Mouse (Mus musculus) heart, embryonic 11.5 days (tissue): Measurements from ENCODE around the gene Hoxd3. TPM values are rescaled to one million over a fixed set of nuclear protein-coding genes. Genes with fewer than 3 reads are reported as not detected.

Source experiments
- ATAC-seq: fragments of 200-750 bp; cut with Nextera tagmentation; replicated peaks from 2 replicates; pipeline ENCODE4 v1.8.0; 2017; ENCODE audit warnings: moderate library complexity; ENCODE audit not compliant: insufficient number of reproducible peaks, low FRiP score, low TSS enrichment
- H3K27ac ChIP-seq: fragments of 300-500 bp; sonication (generic); 2 replicates; pipeline ENCODE4 v1.5.1; 2014; ENCODE audit warnings: mild to moderate bottlenecking, low read depth, low read length
- H3K27me3 ChIP-seq: fragments of 300-500 bp; sonication (generic); 2 replicates; pipeline ENCODE4 v1.6.1; 2014; ENCODE audit warnings: mild to moderate bottlenecking, low read length, mixed read lengths; ENCODE audit not compliant: control insufficient read depth, insufficient read depth
- H3K36me3 ChIP-seq: fragments of 300-500 bp; sonication (generic); 2 replicates; pipeline ENCODE4 v1.6.1; 2014; ENCODE audit warnings: mild to moderate bottlenecking, low read length, moderate library complexity, mixed read lengths; ENCODE audit not compliant: control insufficient read depth, insufficient read depth
- H3K4me1 ChIP-seq: fragments of 300-500 bp; sonication (generic); 2 replicates; pipeline ENCODE4 v1.6.1; 2014; ENCODE audit warnings: low read length; ENCODE audit not compliant: control insufficient read depth, insufficient read depth
- H3K4me2 ChIP-seq: fragments of 300-500 bp; sonication (generic); 2 replicates; pipeline ENCODE4 v1.6.1; 2014; ENCODE audit warnings: mild to moderate bottlenecking, moderate library complexity
- H3K4me3 ChIP-seq: fragments of 300-500 bp; sonication (generic); 2 replicates; pipeline ENCODE4 v1.5.1; 2014; ENCODE audit warnings: low read depth, low read length
- H3K9ac ChIP-seq: fragments of 300-500 bp; sonication (generic); 2 replicates; pipeline ENCODE4 v1.6.1; 2014; ENCODE audit warnings: mild to moderate bottlenecking, low read depth, low read length, moderate library complexity
- H3K9me3 ChIP-seq: fragments of 300-500 bp; sonication (generic); replicated peaks from 2 replicates; pipeline ENCODE4 v1.6.1; 2016; ENCODE audit warnings: low read length; ENCODE audit not compliant: control insufficient read depth
- WGBS: fragments of 180-500 bp; shearing (Covaris S2); extraction: QIAGEN DNeasy Blood & Tissue Kit; methylation state at CpG from one replicate; pipeline ENCODE4 v1.1.7; 2014; ENCODE audit not compliant: insufficient replicate concordance; 5-methylcytosine and 5-hydroxymethylcytosine counted together
- polyA plus RNA-seq: library from polyadenylated mRNA; unstranded; fragments of >200 nt; fragmentation: Nextera tagmentation; extraction: Ambion mirVana; gene quantifications from 2 replicates; pipeline ENCODE4 v1.2.1, GENCODE M21; 2014

Gene Hoxd3
- polyA plus RNA-seq, 1 experiment from 2014 or later, result 3.1 TPM

DNA sequence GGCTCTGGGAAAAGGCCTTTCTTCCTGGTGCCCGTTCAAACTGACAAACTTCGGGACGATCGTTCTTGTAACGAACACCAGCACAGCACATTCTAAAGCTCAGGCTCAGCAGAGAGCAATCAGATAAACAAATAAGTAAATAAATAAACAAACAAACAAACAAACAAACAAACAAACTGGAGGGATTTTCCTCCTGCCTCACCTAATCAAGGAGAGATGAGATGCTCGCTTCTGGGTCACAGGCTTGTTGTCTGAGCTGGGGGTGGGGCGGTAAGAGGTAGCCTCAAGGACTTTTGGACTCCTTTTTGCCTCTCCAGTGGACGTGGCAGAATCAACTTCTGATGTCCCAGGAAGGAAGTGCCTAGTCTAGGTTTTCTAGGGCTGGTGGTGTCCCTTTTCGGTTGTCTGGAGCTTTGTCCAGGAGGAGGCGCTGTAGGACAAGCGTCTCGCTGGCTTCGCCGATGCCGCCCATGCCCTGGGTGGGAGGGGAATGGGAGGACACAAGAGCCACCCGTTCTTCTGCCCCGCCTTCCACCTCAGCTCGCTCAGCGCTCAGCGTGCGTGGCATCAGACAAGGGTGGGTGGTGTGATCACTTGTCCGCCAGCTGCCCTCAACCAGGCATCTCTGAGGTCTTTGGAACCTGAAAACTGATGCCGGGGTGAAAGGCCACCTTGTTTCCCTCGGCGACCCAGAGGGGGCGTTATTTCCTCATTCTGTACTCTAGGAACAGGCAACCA, 3.9 kb downstream of the Hoxd3 start:
- H3K4me3 ChIP-seq, result peak overlapping the region; percentile 28
- 4% methylated on average over 26 of the region's 26 CpGs for WGBS
- ATAC-seq, result 0 out of 2 replicates have a peak, but pooled peaks have one; percentile 49
- peaks cover 5% of the 10 kb centered on the region; the same call in 1 of the 2 replicates for H3K4me1 ChIP-seq
- H3K9ac ChIP-seq, result no peak overlapping the region
- H3K4me2 ChIP-seq, result peak overlapping the region; percentile 64
- no peaks in the 10 kb centered on the region for H3K9me3 ChIP-seq
- peaks cover 93% of the 10 kb centered on the region for H3K27me3 ChIP-seq
- no peaks in the 10 kb centered on the region for H3K36me3 ChIP-seq
- H3K27ac ChIP-seq, result no peak overlapping the region

DNA sequence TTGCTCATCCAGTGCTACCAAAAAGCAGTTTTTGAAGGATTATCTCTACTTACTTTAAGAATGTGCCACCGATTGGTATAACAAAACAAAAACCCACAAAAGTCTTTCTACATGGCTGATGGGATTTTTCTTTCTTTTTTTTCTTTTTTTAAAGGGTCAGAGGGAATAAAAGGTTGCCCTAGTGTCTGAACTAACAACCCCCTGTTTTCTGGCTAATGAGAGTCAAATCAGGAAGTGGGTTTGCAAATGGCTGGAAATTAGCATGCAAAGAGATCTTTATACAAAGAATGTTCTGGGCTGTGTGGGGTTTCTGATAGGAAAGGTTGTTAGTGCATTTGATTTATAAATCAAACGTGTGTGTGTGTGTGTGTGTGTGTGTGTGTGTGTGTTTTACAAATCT, 8.7 kb downstream of the Hoxd3 start:
- Histone ChIP-seq H3K27ac (no peak overlapping the region), H3K9ac (no peak overlapping the region), H3K4me3 (no peak overlapping the region), H3K9me3 (no peaks in the 10 kb centered on the region), H3K36me3 (no peaks in the 10 kb centered on the region), H3K4me1 (no peaks in the 10 kb centered on the region), H3K4me2 (no peak overlapping the region), H3K27me3 (peaks cover 96% of the 10 kb centered on the region)
- no peak for ATAC-seq
- WGBS, result 10% methylated on average over 2 of the region's 2 CpGs

- 10% methylated on average over 5 of the region's 5 CpGs for WGBS
- Histone ChIP-seq H3K27me3 (peaks cover 96% of the 10 kb centered on the region), H3K4me1 (no peaks in the 10 kb centered on the region)
Measured at GRCm38 (mm10) chr2:74720955-74721491, 9.3 kb downstream of the Hoxd3 start.

GRCm38 (mm10) chr2:74721882-74722281, 10.2 kb downstream of the Hoxd3 start:
- Histone ChIP-seq H3K9ac (no peak overlapping the region), H3K27me3 (peaks cover 96% of the 10 kb centered on the region), H3K4me2 (no peak overlapping the region), H3K36me3 (no peaks in the 10 kb centered on the region), H3K9me3 (no peaks in the 10 kb centered on the region), H3K4me1 (no peaks in the 10 kb centered on the region), H3K4me3 (no peak overlapping the region), H3K27ac (no peak overlapping the region)
- ATAC-seq, result no peak
- 8% methylated on average over 6 of the region's 6 CpGs for WGBS

More at GRCm38 (mm10) chr2:74720955-74721491, 9.3 kb downstream of the Hoxd3 start:
- Histone ChIP-seq H3K36me3 (no peaks in the 10 kb centered on the region), H3K9ac (no peak overlapping the region), H3K4me2 (no peak overlapping the region), H3K4me3 (no peak overlapping the region), H3K9me3 (no peaks in the 10 kb centered on the region), H3K27ac (no peak overlapping the region)
- no peak for ATAC-seq

DNA sequence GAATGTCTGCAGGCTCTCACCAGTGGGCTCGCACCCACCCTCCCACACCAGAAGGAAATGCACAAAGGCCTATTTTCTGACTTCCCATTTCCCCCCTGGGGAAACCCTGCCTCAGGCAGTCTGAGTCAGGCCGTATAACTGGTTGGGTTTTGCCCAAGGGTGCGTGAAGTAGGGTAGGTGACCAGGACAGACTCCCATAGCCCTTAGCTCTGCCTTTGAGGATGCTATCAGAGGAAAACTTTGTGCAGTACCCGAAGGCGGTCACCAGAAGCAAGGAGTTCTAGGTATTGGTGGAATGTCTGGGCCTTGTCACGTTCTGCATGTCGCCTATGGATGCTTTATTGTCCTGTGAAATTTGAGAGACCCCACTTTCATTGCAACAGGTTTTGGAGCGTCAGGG, 11.2 kb downstream of the Hoxd3 start:
- H3K4me1 ChIP-seq, result peaks cover 6% of the 10 kb centered on the region; the same call in 1 of the 2 replicates
- no peak overlapping the region for H3K4me2 ChIP-seq
- peaks cover 97% of the 10 kb centered on the region for H3K27me3 ChIP-seq
- WGBS, result 5% methylated on average over 8 of the region's 8 CpGs
- no peaks in the 10 kb centered on the region for H3K36me3 ChIP-seq
- H3K4me3 ChIP-seq, result no peak overlapping the region
- H3K9ac ChIP-seq, result no peak overlapping the region
- no peak overlapping the region for H3K27ac ChIP-seq
- no peaks in the 10 kb centered on the region for H3K9me3 ChIP-seq
- no peak for ATAC-seq

GRCm38 (mm10) chr2:74724244-74725015, 12.7 kb downstream of the Hoxd3 start:
- H3K4me2 ChIP-seq, result no peak overlapping the region
- no peak overlapping the region for H3K4me3 ChIP-seq
- no peak overlapping the region for H3K9ac ChIP-seq
- peaks cover 6% of the 10 kb centered on the region; the same call in 1 of the 2 replicates for H3K4me1 ChIP-seq
- H3K36me3 ChIP-seq, result no peaks in the 10 kb centered on the region
- 15% methylated on average over 7 of the region's 7 CpGs for WGBS
- H3K27me3 ChIP-seq, result peaks cover 99% of the 10 kb centered on the region
- H3K9me3 ChIP-seq, result no peaks in the 10 kb centered on the region
- H3K27ac ChIP-seq, result no peak overlapping the region
- ATAC-seq, result no peak

GRCm38 (mm10) chr2:74725171-74725570, 13.4 kb downstream of the Hoxd3 start:
- Histone ChIP-seq H3K9ac (no peak overlapping the region), H3K4me3 (no peak overlapping the region), H3K4me1 (peaks cover 6% of the 10 kb centered on the region; the same call in 1 of the 2 replicates), H3K27ac (no peak overlapping the region), H3K9me3 (no peaks in the 10 kb centered on the region), H3K27me3 (peaks cover 96% of the 10 kb centered on the region), H3K4me2 (no peak overlapping the region), H3K36me3 (no peaks in the 10 kb centered on the region)
- ATAC-seq, result no peak
- 2% methylated on average over 17 of the region's 17 CpGs for WGBS

- Histone ChIP-seq H3K9me3 (no peaks in the 10 kb centered on the region), H3K4me3 (peak within 1 kb of the TSS; percentile 38), H3K4me2 (peak within 1 kb of the TSS; percentile 63), H3K27me3 (peaks cover 95% of the 10 kb centered on the region), H3K36me3 (no peaks in the 10 kb centered on the region), H3K9ac (0 out of 2 replicates have a peak within 1 kb of the TSS, but pooled peaks have one; percentile 22), H3K27ac (no peak within 1 kb of the TSS), H3K4me1 (peaks cover 6% of the 10 kb centered on the region; the same call in 1 of the 2 replicates)
- no peak for ATAC-seq
- WGBS, result 9% methylated on average over 5 of the region's 5 CpGs
Measured at GRCm38 (mm10) chr2:74726551-74726950, 14.8 kb downstream of the Hoxd3 start, which contains the start of gene Gm28230. Gm28230 (plus strand) TSS chr2:74726728.
